Mouse (Mus musculus): Measurements from ENCODE around the gene Rpl31.

The Rpl31 gene

GRCm38 (mm10) chr1:39367045-39367444 is 597 bp upstream of the Rpl31 start:
- DNase-seq (ENCODE audit: low spot score) = no peak

GRCm38 (mm10) chr1:39368267-39368841 is 712 bp downstream of the Rpl31 start:
- DNase-seq (ENCODE audit: low spot score) = no peak

GRCm38 (mm10) chr1:39370431-39370830 is 2.8 kb downstream of the Rpl31 start:
- DNase-seq (ENCODE audit: low spot score) = no peak

GRCm38 (mm10) chr1:39372220-39372843 is 4.7 kb downstream of the Rpl31 start:
- no peak for DNase-seq (ENCODE audit: low spot score)

GRCm38 (mm10) chr1:39373378-39373777 is 5.7 kb downstream of the Rpl31 start:
- DNase-seq (ENCODE audit: low spot score) = no peak

GRCm38 (mm10) chr1:39374231-39374809 is 6.7 kb downstream of the Rpl31 start:
- no peak for DNase-seq (ENCODE audit: low spot score)

- DNase-seq (ENCODE audit: low spot score) = no peak
Measured at GRCm38 (mm10) chr1:39376121-39376520, 8.5 kb downstream of the Rpl31 start.

GRCm38 (mm10) chr1:39376726-39377240 is 9.1 kb downstream of the Rpl31 start:
- DNase-seq (ENCODE audit: low spot score) = no peak

- DNase-seq (ENCODE audit: low spot score) = no peak
Measured at GRCm38 (mm10) chr1:39378540-39378939, 10.9 kb downstream of the Rpl31 start.

- DNase-seq (ENCODE audit: low spot score) = no peak
Measured at GRCm38 (mm10) chr1:39379021-39379420, 11.4 kb downstream of the Rpl31 start.

GRCm38 (mm10) chr1:39381017-39381416 is 13.4 kb downstream of the Rpl31 start:
- DNase-seq (ENCODE audit: low spot score) = no peak

- no peak for DNase-seq (ENCODE audit: low spot score)
Measured at GRCm38 (mm10) chr1:39384914-39385313, 17.3 kb downstream of the Rpl31 start.

- no peak for DNase-seq (ENCODE audit: low spot score)
Measured at GRCm38 (mm10) chr1:39386456-39386855, 18.8 kb downstream of the Rpl31 start.

GRCm38 (mm10) chr1:39387497-39387896 is 19.9 kb downstream of the Rpl31 start:
- DNase-seq (ENCODE audit: low spot score) = no peak

- no peak for DNase-seq (ENCODE audit: low spot score)
Measured at GRCm38 (mm10) chr1:39388163-39388562, 20.5 kb downstream of the Rpl31 start.

GRCm38 (mm10) chr1:39389338-39389737 is 21.7 kb downstream of the Rpl31 start:
- DNase-seq (ENCODE audit: low spot score) = no peak

- DNase-seq (ENCODE audit: low spot score) = no peak
Measured at GRCm38 (mm10) chr1:39391652-39392051, 24.0 kb downstream of the Rpl31 start.

GRCm38 (mm10) chr1:39392189-39392588 is 24.5 kb downstream of the Rpl31 start:
- peak; percentile 36 for DNase-seq (ENCODE audit: low spot score)

GRCm38 (mm10) chr1:39393217-39393867 is 25.7 kb downstream of the Rpl31 start:
- no peak for DNase-seq (ENCODE audit: low spot score)

GRCm38 (mm10) chr1:39394096-39394495 is 26.5 kb downstream of the Rpl31 start:
- DNase-seq (ENCODE audit: low spot score) = no peak

- no peak for DNase-seq (ENCODE audit: low spot score)
Measured at GRCm38 (mm10) chr1:39394650-39395049, 27.0 kb downstream of the Rpl31 start.

- no peak for DNase-seq (ENCODE audit: low spot score)
Measured at GRCm38 (mm10) chr1:39396347-39396746, 28.7 kb downstream of the Rpl31 start.

GRCm38 (mm10) chr1:39398284-39398683 is 30.6 kb downstream of the Rpl31 start:
- DNase-seq (ENCODE audit: low spot score) = no peak
